Mouse (Mus musculus) hindbrain, embryonic 15.5 days (tissue): ENCODE results near the gene Zfp874b. TPM values are rescaled to one million over a fixed set of nuclear protein-coding genes. Genes with fewer than 3 reads are reported as not detected.
"Not testable (repeated sequence)": the region's sequence is repeated elsewhere in the genome, so short reads cannot be mapped to it uniquely, and the experiment has no call there.

Experiments
- ATAC-seq: fragments of 200-750 bp; cut with Nextera tagmentation; 2 replicates; pipeline ENCODE4 v1.8.0; 2017; ENCODE audit warnings: low read depth, moderate number of reproducible peaks, moderate TSS enrichment; ENCODE audit not compliant: low FRiP score
- H3K27ac ChIP-seq: fragments of 300-500 bp; sonication (generic); replicated peaks from 2 replicates; pipeline ENCODE4 v1.5.1; 2015; ENCODE audit warnings: mild to moderate bottlenecking, inconsistent platforms
- H3K27me3 ChIP-seq: fragments of 300-500 bp; sonication (generic); 2 replicates; pipeline ENCODE4 v1.6.1; 2015; ENCODE audit warnings: control low read depth, inconsistent platforms
- H3K36me3 ChIP-seq: fragments of 300-500 bp; sonication (generic); 2 replicates; pipeline ENCODE4 v1.6.1; 2015; ENCODE audit warnings: control low read depth, inconsistent platforms
- H3K4me1 ChIP-seq: fragments of 300-500 bp; sonication (generic); replicated peaks from 2 replicates; pipeline ENCODE4 v1.6.1; 2015; ENCODE audit warnings: control low read depth, inconsistent platforms
- H3K4me2 ChIP-seq: fragments of 300-500 bp; sonication (generic); 2 replicates; pipeline ENCODE4 v1.6.1; 2015; ENCODE audit warnings: moderate library complexity, mild to moderate bottlenecking, inconsistent platforms
- H3K4me3 ChIP-seq: fragments of 300-500 bp; sonication (generic); 2 replicates; pipeline ENCODE4 v1.5.1; 2015; ENCODE audit warnings: mild to moderate bottlenecking, inconsistent platforms
- H3K9ac ChIP-seq: fragments of 300-500 bp; sonication (generic); 2 replicates; pipeline ENCODE4 v1.6.1; 2015; ENCODE audit warnings: inconsistent platforms
- H3K9me3 ChIP-seq: fragments of 300-500 bp; sonication (generic); 2 replicates; pipeline ENCODE4 v1.6.1; 2016; ENCODE audit warnings: control low read depth, inconsistent platforms
- WGBS: fragments of 180-500 bp; shearing (Covaris S2); methylation state at CpG from one replicate; pipeline ENCODE4 v1.1.7; 2015; 5-methylcytosine and 5-hydroxymethylcytosine counted together
- polyA plus RNA-seq: library from polyadenylated mRNA; unstranded; fragments of >200 nt; fragmentation: Nextera tagmentation; extraction: Ambion mirVana; gene quantifications from 2 replicates; pipeline ENCODE4 v1.2.1, GENCODE M21; 2015

Gene Zfp874b
- polyA plus RNA-seq = 2.5 and 2.8 TPM in 2 replicates

- H3K27ac ChIP-seq = peak within 1 kb of the TSS; percentile 60
- H3K4me3 ChIP-seq = peak within 1 kb of the TSS; percentile 69
- peak within 1 kb of the TSS; percentile 65 for H3K9ac ChIP-seq
- H3K4me2 ChIP-seq = peak within 1 kb of the TSS; percentile 79
- H3K36me3 ChIP-seq = peaks cover 15% of the 10 kb centered on the region
- WGBS = 5% methylated on average over 20 of the region's 20 CpGs
- peak; percentile 97 for ATAC-seq
- peaks cover 9% of the 10 kb centered on the region for H3K4me1 ChIP-seq
- H3K9me3 ChIP-seq = no peaks in the 10 kb centered on the region
- no peaks in the 10 kb centered on the region for H3K27me3 ChIP-seq
Measured at GRCm38 (mm10) chr13:67483625-67484423, at the start of gene Zfp874b. TSS of gene Zfp874b (minus strand) at chr13:67484258.

DNA sequence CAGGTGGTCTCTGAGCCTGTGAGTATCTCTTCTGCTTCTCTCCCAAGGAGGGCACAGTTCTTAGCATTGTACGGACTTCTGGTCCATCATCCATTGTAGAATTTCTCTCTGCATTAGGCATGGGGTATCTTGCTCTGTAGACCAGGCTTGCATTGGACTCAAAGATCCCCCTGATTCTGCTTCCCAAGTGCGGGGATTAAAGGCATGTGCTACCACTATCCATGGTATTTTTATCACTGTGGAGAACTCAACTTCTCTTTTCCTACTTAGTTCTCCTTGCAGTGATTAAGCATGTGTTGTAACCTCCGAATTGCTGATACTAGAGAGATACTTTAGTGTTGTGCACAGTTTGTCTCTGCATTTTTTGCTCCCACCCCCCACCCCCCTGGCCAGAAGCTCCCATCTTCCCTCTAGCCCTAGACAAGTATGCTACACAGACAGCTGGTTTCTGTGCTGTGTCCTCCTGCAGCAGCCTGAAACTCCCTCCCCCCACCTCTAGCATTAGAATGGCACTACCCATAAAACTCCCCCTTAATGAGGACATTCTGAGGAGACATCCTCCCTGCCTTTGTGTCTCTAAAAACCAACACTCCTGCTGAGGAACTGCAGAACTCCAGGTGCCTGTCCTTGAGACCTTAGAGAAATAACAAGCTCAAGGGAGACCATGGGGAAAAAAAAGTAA is 43.1 kb upstream of the Zfp874b start:
- 85% methylated on average over 3 of the region's 3 CpGs for WGBS
- no peak for ATAC-seq
- 0 out of 2 replicates have a peak overlapping the region, but pooled peaks have one; percentile 95 for H3K4me2 ChIP-seq

GRCm38 (mm10) chr13:67525753-67526410 is 41.8 kb upstream of the Zfp874b start, which contains the start of the genes Gm26965 and Zfp87:
TSS of gene Gm26965 (minus strand) at chr13:67526151.
TSS of gene Zfp87 (minus strand) at chr13:67526177.
- Histone ChIP-seq H3K4me1 (peaks cover 23% of the 10 kb centered on the region), H3K27me3 (no peaks in the 10 kb centered on the region), H3K4me3 (peak within 1 kb of the TSS; percentile 63), H3K27ac (peak within 1 kb of the TSS; percentile 79), H3K4me2 (peak within 1 kb of the TSS; percentile 95), H3K36me3 (peaks cover 6% of the 10 kb centered on the region), H3K9ac (peak within 1 kb of the TSS; percentile 62), H3K9me3 (no peaks in the 10 kb centered on the region)
- WGBS = under 1% methylated on average over 27 of the region's 27 CpGs
- ATAC-seq = peak; percentile 99

More for the DNA sequence above, 43.1 kb upstream of the Zfp874b start:
- H3K4me1 ChIP-seq = peaks cover 23% of the 10 kb centered on the region
- H3K27ac ChIP-seq = no peak overlapping the region
- no peaks in the 10 kb centered on the region for H3K27me3 ChIP-seq
- H3K4me3 ChIP-seq = no peak overlapping the region
- no peaks in the 10 kb centered on the region for H3K36me3 ChIP-seq
- H3K9ac ChIP-seq = no peak overlapping the region
- H3K9me3 ChIP-seq = no peaks in the 10 kb centered on the region

DNA sequence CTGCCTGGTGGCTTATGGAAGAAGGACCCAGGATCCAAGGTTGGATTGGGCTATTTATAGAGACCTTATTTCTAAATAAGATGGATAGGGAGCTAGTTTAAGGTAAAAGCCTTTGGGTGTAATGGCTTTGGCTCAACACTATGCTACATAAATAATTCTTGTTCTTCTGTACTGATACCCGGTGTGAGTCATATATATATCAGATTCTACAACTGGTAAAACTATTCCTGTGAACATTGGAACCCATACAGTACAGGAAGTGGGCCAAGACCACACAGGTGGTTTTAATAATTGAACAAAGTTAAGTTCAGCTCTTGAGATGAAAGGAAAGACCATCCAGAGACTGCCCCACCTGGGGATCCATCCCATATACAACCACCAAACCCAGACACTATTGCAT is 16.9 kb upstream of the Zfp874b start:
- WGBS = 93% methylated on average over 1 of the region's 1 CpGs
- Histone ChIP-seq H3K9me3 (no peaks in the 10 kb centered on the region), H3K36me3 (peaks cover 7% of the 10 kb centered on the region), H3K4me3 (peak overlapping the region; percentile 77; the same call in 1 of the 2 replicates), H3K27ac (no peak overlapping the region), H3K4me2 (peak overlapping the region; percentile 84), H3K9ac (no peak overlapping the region), H3K4me1 (peaks cover 10% of the 10 kb centered on the region), H3K27me3 (no peaks in the 10 kb centered on the region)
- peak; percentile 29 for ATAC-seq

DNA sequence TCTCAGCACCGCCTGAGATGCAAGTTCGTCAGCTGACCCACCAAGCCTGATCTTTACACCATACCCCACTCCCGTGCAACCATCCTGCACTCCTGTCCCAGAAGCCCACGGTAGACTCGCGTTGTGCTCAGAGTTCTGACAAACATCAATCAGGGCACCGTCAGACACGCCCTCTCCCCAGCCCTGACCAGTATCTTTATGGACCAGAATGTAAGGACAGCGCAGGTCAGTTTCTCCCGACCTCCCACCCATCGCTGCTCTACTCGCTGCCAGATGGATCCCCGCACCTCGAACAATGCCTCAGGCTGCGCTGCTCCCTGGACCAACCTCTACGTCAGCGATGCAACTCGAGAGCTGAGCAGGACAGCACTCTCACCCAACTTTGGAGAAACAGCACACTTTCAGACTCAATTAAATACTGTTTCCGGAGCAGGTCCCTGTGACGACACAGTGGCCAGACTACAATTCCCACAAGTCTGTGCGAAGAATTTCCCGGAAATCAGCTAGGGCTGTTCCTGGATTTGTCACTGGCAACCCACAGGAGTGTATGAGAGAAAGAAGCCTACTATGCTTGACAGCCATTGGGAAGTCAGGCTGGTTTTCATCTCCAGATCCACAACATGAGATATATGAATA is 16.1 kb upstream of the Zfp874b start, which contains the start of gene Zfp58:
Gene Zfp58 (minus strand): TSS at position 472 of the 636 bp plus-strand sequence.
- peak; percentile 97 for ATAC-seq
- peak within 1 kb of the TSS; percentile 84 for H3K4me2 ChIP-seq
- H3K9me3 ChIP-seq = no peaks in the 10 kb centered on the region
- H3K36me3 ChIP-seq = peaks cover 13% of the 10 kb centered on the region
- peak within 1 kb of the TSS; percentile 58 for H3K9ac ChIP-seq
- H3K4me3 ChIP-seq = peak within 1 kb of the TSS; percentile 77
- H3K4me1 ChIP-seq = peaks cover 10% of the 10 kb centered on the region
- WGBS = 1% methylated on average over 22 of the region's 22 CpGs
- peak within 1 kb of the TSS; percentile 54 for H3K27ac ChIP-seq
- no peaks in the 10 kb centered on the region for H3K27me3 ChIP-seq

DNA sequence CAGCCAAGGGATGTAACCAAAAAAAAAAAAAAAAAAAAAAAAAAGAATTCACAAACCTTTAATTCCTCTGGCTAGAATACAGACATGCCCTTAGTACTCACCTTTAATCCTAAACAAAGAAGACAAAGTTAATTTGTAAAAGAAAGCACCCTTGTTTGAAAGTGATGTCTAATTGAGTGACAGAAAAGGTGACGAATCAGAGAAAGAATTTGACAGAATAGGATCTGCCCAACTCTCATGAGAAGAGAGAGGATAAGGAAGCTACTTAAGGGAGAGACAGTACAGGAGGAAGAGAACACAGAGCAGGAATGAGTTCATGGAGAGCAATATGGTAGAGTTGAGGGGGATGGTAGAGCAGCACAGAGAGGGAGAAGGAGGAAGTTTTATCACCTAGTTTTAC is 11.6 kb upstream of the Zfp874b start:
- peaks cover 10% of the 10 kb centered on the region for H3K4me1 ChIP-seq
- peaks cover 56% of the 10 kb centered on the region for H3K36me3 ChIP-seq
- no peak overlapping the region for H3K27ac ChIP-seq
- no peak overlapping the region for H3K4me2 ChIP-seq
- no peaks in the 10 kb centered on the region for H3K27me3 ChIP-seq
- WGBS = 97% methylated on average over 1 of the region's 1 CpGs
- no peak overlapping the region for H3K4me3 ChIP-seq
- ATAC-seq = no peak
- H3K9me3 ChIP-seq = peaks cover 16% of the 10 kb centered on the region
- H3K9ac ChIP-seq = no peak overlapping the region

DNA sequence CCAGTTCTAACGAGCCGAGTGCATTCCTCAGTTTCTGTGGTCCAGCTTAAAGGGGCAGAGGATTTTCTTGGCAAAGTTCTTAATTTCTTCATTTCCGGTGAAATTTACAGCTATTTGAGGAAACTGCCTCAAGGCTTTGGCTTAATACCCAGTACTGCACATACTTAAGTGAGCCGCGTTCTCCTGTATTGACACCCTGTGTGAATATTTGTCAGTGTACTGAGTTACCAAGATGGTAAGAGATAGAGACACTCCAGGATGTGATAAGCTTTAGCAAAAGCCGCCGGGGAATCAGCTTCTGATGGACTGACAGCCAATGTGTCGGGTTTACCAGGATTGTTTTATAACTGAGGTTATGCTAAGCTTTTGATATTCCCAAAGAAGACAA is 360 bp upstream of the Zfp874b start:
- H3K9me3 ChIP-seq = no peaks in the 10 kb centered on the region
- H3K36me3 ChIP-seq = peaks cover 19% of the 10 kb centered on the region
- 42% methylated on average over 8 of the region's 8 CpGs for WGBS
- peak overlapping the region; percentile 69 for H3K4me3 ChIP-seq
- H3K4me1 ChIP-seq = peaks cover 9% of the 10 kb centered on the region
- H3K27ac ChIP-seq = peak overlapping the region; percentile 60
- peak overlapping the region; percentile 79 for H3K4me2 ChIP-seq
- ATAC-seq = peak; percentile 78
- no peaks in the 10 kb centered on the region for H3K27me3 ChIP-seq
- H3K9ac ChIP-seq = peak overlapping the region; percentile 65

GRCm38 (mm10) chr13:67481528-67481927 is 2.5 kb downstream of the Zfp874b start:
- peaks cover 9% of the 10 kb centered on the region for H3K4me1 ChIP-seq
- no peak for ATAC-seq
- no peak overlapping the region for H3K4me2 ChIP-seq
- no peak overlapping the region for H3K9ac ChIP-seq
- no peaks in the 10 kb centered on the region for H3K9me3 ChIP-seq
- H3K27me3 ChIP-seq = no peaks in the 10 kb centered on the region
- H3K27ac ChIP-seq = no peak overlapping the region
- peaks cover 7% of the 10 kb centered on the region; the same call in 1 of the 2 replicates for H3K36me3 ChIP-seq
- H3K4me3 ChIP-seq = no peak overlapping the region
- 74% methylated on average over 4 of the region's 4 CpGs for WGBS

GRCm38 (mm10) chr13:67469274-67469673 is 14.8 kb downstream of the Zfp874b start:
- Histone ChIP-seq H3K9ac (no peak overlapping the region), H3K9me3 (no peaks in the 10 kb centered on the region), H3K4me1 (no peaks in the 10 kb centered on the region), H3K4me2 (no peak overlapping the region), H3K36me3 (peaks cover 28% of the 10 kb centered on the region), H3K4me3 (no peak overlapping the region), H3K27ac (no peak overlapping the region), H3K27me3 (no peaks in the 10 kb centered on the region)
- no peak for ATAC-seq
- WGBS = 94% methylated on average over 3 of the region's 3 CpGs

GRCm38 (mm10) chr13:67463506-67464185 is 20.4 kb downstream of the Zfp874b start:
- H3K4me2 ChIP-seq, ATAC-seq: not testable (repeated sequence)
- WGBS = 90% methylated on average over 3 of the region's 5 CpGs

GRCm38 (mm10) chr13:67452021-67452309 is 32.1 kb downstream of the Zfp874b start:
- peak overlapping the region; percentile 34 for H3K9ac ChIP-seq
- peak overlapping the region; percentile 58 for H3K4me3 ChIP-seq
- 7% methylated on average over 3 of the region's 3 CpGs for WGBS
- peak overlapping the region; percentile 68 for H3K4me2 ChIP-seq
- H3K27me3 ChIP-seq = no peaks in the 10 kb centered on the region
- peaks cover 13% of the 10 kb centered on the region for H3K4me1 ChIP-seq
- peak; percentile 27 for ATAC-seq
- H3K36me3 ChIP-seq = peaks cover 6% of the 10 kb centered on the region; the same call in 1 of the 2 replicates
- H3K9me3 ChIP-seq = no peaks in the 10 kb centered on the region
- H3K27ac ChIP-seq = peak overlapping the region; percentile 3; the same call in 1 of the 2 replicates

More at GRCm38 (mm10) chr13:67463506-67464185, 20.4 kb downstream of the Zfp874b start:
- H3K36me3 ChIP-seq, H3K27me3 ChIP-seq, H3K9me3 ChIP-seq, H3K4me1 ChIP-seq, H3K9ac ChIP-seq, H3K4me3 ChIP-seq, H3K27ac ChIP-seq: not testable (repeated sequence)
